Mouse (Mus musculus): ENCODE measurements around the gene Adgrb3. TPM values are rescaled to one million over a fixed set of nuclear protein-coding genes. Genes with fewer than 3 reads are reported as not detected.

Adgrb3 gene
- polyA plus RNA-seq, 1 experiment from 2014 or later = 40.0 TPM

GRCm38 (mm10) chr1:25462612-25463011 is 366.9 kb downstream of the Adgrb3 start:
- H3K4me2 ChIP-seq (ENCODE audit: low read length) = no peak overlapping the region
- no peaks in the 10 kb centered on the region for H3K36me3 ChIP-seq (ENCODE audit: control insufficient read depth, insufficient read depth, low read length)
- DNase-seq (ENCODE audit: low spot score) (peak; percentile 20), ATAC-seq (no peak; the same call in 1 of the 2 replicates)
- H3K9ac ChIP-seq (ENCODE audit: low read length) = no peak overlapping the region
- H3K27me3 ChIP-seq (replicated peaks; ENCODE audit: control insufficient read depth, insufficient read depth, low read length) = no peaks in the 10 kb centered on the region
- no peak overlapping the region for H3K27ac ChIP-seq (ENCODE audit: low read depth, low read length)
- no peaks in the 10 kb centered on the region for H3K4me1 ChIP-seq (ENCODE audit: control insufficient read depth, insufficient read depth, low read length)
- no peak overlapping the region for H3K4me3 ChIP-seq (ENCODE audit: low read depth, low read length)
- WGBS = 19% methylated on average over 1 of the region's 1 CpGs
- H3K9me3 ChIP-seq (replicated peaks; ENCODE audit: control insufficient read depth, low read length) = no peaks in the 10 kb centered on the region

GRCm38 (mm10) chr1:25435506-25435905 is 394.0 kb downstream of the Adgrb3 start:
- ATAC-seq (no peak), DNase-seq (ENCODE audit: low spot score) (peak; percentile 55)
- no peak overlapping the region for H3K4me2 ChIP-seq (ENCODE audit: low read length)
- no peak overlapping the region for H3K9ac ChIP-seq (ENCODE audit: low read length)
- H3K4me3 ChIP-seq (ENCODE audit: low read depth, low read length) = no peak overlapping the region
- no peaks in the 10 kb centered on the region for H3K36me3 ChIP-seq (ENCODE audit: control insufficient read depth, insufficient read depth, low read length)
- WGBS = 39% methylated on average over 2 of the region's 2 CpGs
- no peak overlapping the region for H3K27ac ChIP-seq (ENCODE audit: low read depth, low read length)
- H3K4me1 ChIP-seq (ENCODE audit: control insufficient read depth, insufficient read depth, low read length) = no peaks in the 10 kb centered on the region
- no peaks in the 10 kb centered on the region for H3K9me3 ChIP-seq (replicated peaks; ENCODE audit: control insufficient read depth, low read length)
- no peaks in the 10 kb centered on the region for H3K27me3 ChIP-seq (replicated peaks; ENCODE audit: control insufficient read depth, insufficient read depth, low read length)

- Histone ChIP-seq H3K9me3 (replicated peaks; ENCODE audit: control insufficient read depth, low read length) (no peaks in the 10 kb centered on the region), H3K27ac (ENCODE audit: low read depth, low read length) (no peak overlapping the region; the same call in 1 of the 2 replicates), H3K4me3 (ENCODE audit: low read depth, low read length) (no peak overlapping the region), H3K4me2 (ENCODE audit: low read length) (0 out of 2 replicates have a peak overlapping the region, but pooled peaks have one; percentile 8), H3K27me3 (replicated peaks; ENCODE audit: control insufficient read depth, insufficient read depth, low read length) (no peaks in the 10 kb centered on the region), H3K9ac (ENCODE audit: low read length) (no peak overlapping the region), H3K36me3 (ENCODE audit: control insufficient read depth, insufficient read depth, low read length) (no peaks in the 10 kb centered on the region), H3K4me1 (ENCODE audit: control insufficient read depth, insufficient read depth, low read length) (no peaks in the 10 kb centered on the region)
- WGBS = 55% methylated on average over 16 of the region's 16 CpGs
- ATAC-seq = peak; percentile 72
- DNase-seq (ENCODE audit: low spot score) = peak; percentile 48
Measured at GRCm38 (mm10) chr1:25430219-25430862, 399.2 kb downstream of the Adgrb3 start.

GRCm38 (mm10) chr1:25420701-25421100 is 408.8 kb downstream of the Adgrb3 start:
- Histone ChIP-seq H3K9me3 (replicated peaks; ENCODE audit: control insufficient read depth, low read length) (no peaks in the 10 kb centered on the region), H3K36me3 (ENCODE audit: control insufficient read depth, insufficient read depth, low read length) (no peaks in the 10 kb centered on the region), H3K4me2 (ENCODE audit: low read length) (no peak overlapping the region), H3K27me3 (replicated peaks; ENCODE audit: control insufficient read depth, insufficient read depth, low read length) (no peaks in the 10 kb centered on the region), H3K27ac (ENCODE audit: low read depth, low read length) (no peak overlapping the region), H3K4me3 (ENCODE audit: low read depth, low read length) (no peak overlapping the region), H3K9ac (ENCODE audit: low read length) (no peak overlapping the region), H3K4me1 (ENCODE audit: control insufficient read depth, insufficient read depth, low read length) (no peaks in the 10 kb centered on the region)
- WGBS = 94% methylated on average over 2 of the region's 2 CpGs
- DNase-seq (ENCODE audit: low spot score) = peak; percentile 44
- no peak for ATAC-seq

GRCm38 (mm10) chr1:25419378-25419777 is 410.1 kb downstream of the Adgrb3 start:
- H3K4me3 ChIP-seq (ENCODE audit: low read depth, low read length) = no peak overlapping the region
- H3K4me1 ChIP-seq (ENCODE audit: control insufficient read depth, insufficient read depth, low read length) = no peaks in the 10 kb centered on the region
- H3K9me3 ChIP-seq (replicated peaks; ENCODE audit: control insufficient read depth, low read length) = no peaks in the 10 kb centered on the region
- no peak for DNase-seq (ENCODE audit: low spot score)
- no peak overlapping the region for H3K9ac ChIP-seq (ENCODE audit: low read length)
- H3K27ac ChIP-seq (ENCODE audit: low read depth, low read length) = no peak overlapping the region
- no peaks in the 10 kb centered on the region for H3K36me3 ChIP-seq (ENCODE audit: control insufficient read depth, insufficient read depth, low read length)
- no peak overlapping the region for H3K4me2 ChIP-seq (ENCODE audit: low read length)
- H3K27me3 ChIP-seq (replicated peaks; ENCODE audit: control insufficient read depth, insufficient read depth, low read length) = no peaks in the 10 kb centered on the region
- ATAC-seq = no peak

- Histone ChIP-seq H3K4me1 (ENCODE audit: control insufficient read depth, insufficient read depth, low read length) (no peaks in the 10 kb centered on the region), H3K27me3 (replicated peaks; ENCODE audit: control insufficient read depth, insufficient read depth, low read length) (no peaks in the 10 kb centered on the region), H3K4me2 (ENCODE audit: low read length) (no peak overlapping the region), H3K36me3 (ENCODE audit: control insufficient read depth, insufficient read depth, low read length) (no peaks in the 10 kb centered on the region), H3K27ac (ENCODE audit: low read depth, low read length) (no peak overlapping the region), H3K9ac (ENCODE audit: low read length) (no peak overlapping the region), H3K4me3 (ENCODE audit: low read depth, low read length) (no peak overlapping the region), H3K9me3 (replicated peaks; ENCODE audit: control insufficient read depth, low read length) (no peaks in the 10 kb centered on the region)
- WGBS = 49% methylated on average over 2 of the region's 2 CpGs
- no peak for ATAC-seq
- peak; percentile 49 for DNase-seq (ENCODE audit: low spot score)
Measured at GRCm38 (mm10) chr1:25415084-25415483, 414.4 kb downstream of the Adgrb3 start.

GRCm38 (mm10) chr1:25364186-25364585 is 465.3 kb downstream of the Adgrb3 start:
- Histone ChIP-seq H3K9me3 (replicated peaks; ENCODE audit: control insufficient read depth, low read length) (no peaks in the 10 kb centered on the region), H3K9ac (ENCODE audit: low read length) (no peak overlapping the region), H3K36me3 (ENCODE audit: control insufficient read depth, insufficient read depth, low read length) (no peaks in the 10 kb centered on the region), H3K4me2 (ENCODE audit: low read length) (no peak overlapping the region), H3K4me3 (ENCODE audit: low read depth, low read length) (no peak overlapping the region), H3K4me1 (ENCODE audit: control insufficient read depth, insufficient read depth, low read length) (no peaks in the 10 kb centered on the region), H3K27ac (ENCODE audit: low read depth, low read length) (no peak overlapping the region), H3K27me3 (replicated peaks; ENCODE audit: control insufficient read depth, insufficient read depth, low read length) (no peaks in the 10 kb centered on the region)
- ATAC-seq (no peak), DNase-seq (ENCODE audit: low spot score) (no peak)
- 94% methylated on average over 2 of the region's 2 CpGs for WGBS

- no peak for ATAC-seq
Measured at GRCm38 (mm10) chr1:25358554-25358953, 471.0 kb downstream of the Adgrb3 start.

GRCm38 (mm10) chr1:25355486-25355885 is 474.0 kb downstream of the Adgrb3 start:
- Histone ChIP-seq H3K4me3 (ENCODE audit: low read depth, low read length) (no peak overlapping the region), H3K9ac (ENCODE audit: low read length) (no peak overlapping the region), H3K27ac (ENCODE audit: low read depth, low read length) (no peak overlapping the region), H3K9me3 (replicated peaks; ENCODE audit: control insufficient read depth, low read length) (no peaks in the 10 kb centered on the region), H3K36me3 (ENCODE audit: control insufficient read depth, insufficient read depth, low read length) (no peaks in the 10 kb centered on the region), H3K27me3 (replicated peaks; ENCODE audit: control insufficient read depth, insufficient read depth, low read length) (no peaks in the 10 kb centered on the region), H3K4me2 (ENCODE audit: low read length) (no peak overlapping the region), H3K4me1 (ENCODE audit: control insufficient read depth, insufficient read depth, low read length) (no peaks in the 10 kb centered on the region)
- no peak for ATAC-seq
- WGBS = 96% methylated on average over 5 of the region's 5 CpGs
- no peak for DNase-seq (ENCODE audit: low spot score)

More at GRCm38 (mm10) chr1:25358554-25358953, 471.0 kb downstream of the Adgrb3 start:
- Histone ChIP-seq H3K36me3 (ENCODE audit: control insufficient read depth, insufficient read depth, low read length) (no peaks in the 10 kb centered on the region), H3K27me3 (replicated peaks; ENCODE audit: control insufficient read depth, insufficient read depth, low read length) (no peaks in the 10 kb centered on the region), H3K27ac (ENCODE audit: low read depth, low read length) (no peak overlapping the region), H3K4me1 (ENCODE audit: control insufficient read depth, insufficient read depth, low read length) (no peaks in the 10 kb centered on the region), H3K9me3 (replicated peaks; ENCODE audit: control insufficient read depth, low read length) (no peaks in the 10 kb centered on the region), H3K4me3 (ENCODE audit: low read depth, low read length) (no peak overlapping the region), H3K9ac (ENCODE audit: low read length) (no peak overlapping the region), H3K4me2 (ENCODE audit: low read length) (no peak overlapping the region)
- WGBS = 90% methylated on average over 4 of the region's 4 CpGs
- DNase-seq (ENCODE audit: low spot score) = no peak

All from forebrain, embryonic 14.5 days (tissue).